ENCODE assay signal across 7 mouse cellular contexts in the genomic region with DNA sequence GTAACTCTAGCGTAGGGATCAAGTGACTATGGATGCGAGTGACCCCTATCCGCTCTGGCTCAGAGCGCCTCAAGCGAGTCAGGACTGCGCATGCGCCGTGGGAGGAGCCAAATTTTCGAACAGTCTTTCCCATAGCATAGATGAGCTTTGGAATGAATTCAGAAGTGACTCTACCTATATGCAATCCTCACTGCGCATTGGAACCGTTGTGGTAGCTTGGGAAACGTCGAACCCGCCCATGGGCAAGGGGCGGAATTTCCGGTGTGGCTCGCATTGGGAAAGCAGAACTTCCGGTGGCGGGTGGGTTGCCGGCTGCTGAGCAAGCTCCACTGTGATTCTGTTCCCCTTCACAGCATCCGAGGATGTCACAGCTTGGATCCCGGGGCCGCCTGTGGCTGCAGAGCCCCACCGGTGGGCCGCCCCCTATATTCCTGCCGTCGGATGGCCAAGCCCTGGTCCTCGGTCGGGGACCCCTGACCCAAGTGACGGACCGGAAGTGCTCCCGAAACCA. TPM values are rescaled to one million over a fixed set of nuclear protein-coding genes. Genes with fewer than 3 reads are reported as not detected.
A peak's percentile ranks its signal among the peaks of the same experiment; 100 is the strongest.
DNase-seq lines count a peak whose midpoint lies in the region; ATAC-seq lines count a peak whose summit lies in the region.

Gene Pnkp, plus strand, starts transcription at position 98 of the 511 bp plus-strand sequence.

- intact Hi-C loops in gastrocnemius, postnatal 14 days (cut with DNase I; ENCODE audit: low total_unique reads) = no loop called here
- intact Hi-C loops in left cerebral cortex, postnatal 10 days (cut with DNase I) = no loop called here

- ATAC-seq in inflammation-experienced regulatory T-cells, adult 6 months = peak; percentile 64
- peak; percentile 32; the same call in 1 of the 2 replicates for ATAC-seq in megakaryocyte-erythroid progenitor cell, adult 5-6 weeks (replicated peaks; ENCODE audit: low FRiP score, low TSS enrichment, poor library complexity, severe bottlenecking)

- peak; percentile 78 to 81 for DNase-seq in adrenal gland, adult 18-20 months (ENCODE audit: low spot score in 2 of 2)
- DNase-seq in embryo, embryonic 10.5 days (ENCODE audit: low spot score) = peak; percentile 92
- peak; percentile 85 for DNase-seq in gastrocnemius, postnatal 14 days
- DNase-seq in left cerebral cortex, postnatal 10 days (ENCODE audit: extremely low spot score in 1 of 2, low spot score in 2 of 2) = peak; percentile 92
- peak; percentile 92 for DNase-seq in right cerebral cortex, postnatal 25 days

RNA-seq across cellular contexts. Expression of gene Pnkp, which starts in this region (rescaled TPM):
- 10 to 100 TPM; 33.8 to 40.8 TPM for total RNA-seq in adrenal gland, adult 18-20 months (2021)
- 10 to 100 TPM; 15.1 to 16.6 TPM for total RNA-seq in gastrocnemius, postnatal 14 days (2021)
- 10 to 100 TPM; 43.2 to 49.7 (median 46.8) TPM for polyA plus RNA-seq in inflammation-experienced regulatory T-cells, adult 6 months (2017; shearing (Covaris generic))
- 10 to 100 TPM; 28.1 to 31.1 TPM for total RNA-seq in left cerebral cortex, postnatal 10 days (2021)
- 25.2 and 58.9 TPM in 2 replicates for total RNA-seq in megakaryocyte-erythroid progenitor cell, adult 5-6 weeks (2014; fragmentation: Nextera tagmentation)
- 18.4 and 30.5 TPM in 2 replicates for total RNA-seq in megakaryocyte-erythroid progenitor cell, adult 5-6 weeks (2017)

Comparison
In these comparisons a context has a peak if more than half of its experiments do, and no peak if none do; other contexts are left out.
1. Peak in every context shown above with its lines: DNase-seq and ATAC-seq.